Mouse (Mus musculus) heart, adult 8-10 months (tissue): Measurements from ENCODE around the gene Man2b1. TPM values are rescaled to one million over a fixed set of nuclear protein-coding genes. Genes with fewer than 3 reads are reported as not detected.

ENCODE experiments used
- DNase-seq: peaks from one replicate; pipeline ENCODE4 v3.0.0; 2022; ENCODE audit warnings: low spot score
- total RNA-seq, 4 experiments: library from RNA; stranded (reverse); gene quantifications; 2 replicates each; pipeline ENCODE4 v1.2.4; 2022

Man2b1 gene
- 10 to 100 TPM; 21.9 to 36.3 (median 26.3) TPM for total RNA-seq

GRCm38 (mm10) chr8:85083108-85083813 lies at the start of gene Man2b1:
Man2b1 (plus strand) TSS chr8:85083270.
- DNase-seq: peak; percentile 90

GRCm38 (mm10) chr8:85033867-85034266 lies 49.2 kb upstream of the Man2b1 start:
- DNase-seq: no peak

- no peak for DNase-seq
Measured at GRCm38 (mm10) chr8:85034764-85035163, 48.3 kb upstream of the Man2b1 start.

GRCm38 (mm10) chr8:85035165-85035727 lies 47.8 kb upstream of the Man2b1 start:
- no peak for DNase-seq

- DNase-seq: no peak
Measured at GRCm38 (mm10) chr8:85035728-85036310, 47.3 kb upstream of the Man2b1 start.

- DNase-seq: no peak
Measured at GRCm38 (mm10) chr8:85036381-85036717, 46.7 kb upstream of the Man2b1 start.

- DNase-seq: peak; percentile 93
Measured at GRCm38 (mm10) chr8:85036718-85037365, 46.2 kb upstream of the Man2b1 start, which contains the start of gene Tnpo2. Tnpo2 (plus strand) TSS chr8:85036915.

GRCm38 (mm10) chr8:85037366-85037680 lies 45.7 kb upstream of the Man2b1 start:
- no peak for DNase-seq

GRCm38 (mm10) chr8:85037681-85038531 lies 45.2 kb upstream of the Man2b1 start:
- no peak for DNase-seq

- DNase-seq: no peak
Measured at GRCm38 (mm10) chr8:85043619-85044018, 39.5 kb upstream of the Man2b1 start.

- DNase-seq: no peak
Measured at GRCm38 (mm10) chr8:85057367-85057766, 25.7 kb upstream of the Man2b1 start.

GRCm38 (mm10) chr8:85059879-85060616 lies 23.0 kb upstream of the Man2b1 start, which contains the start of gene Fbxw9:
Fbxw9 (plus strand) TSS chr8:85060055.
- peak; percentile 91 for DNase-seq

GRCm38 (mm10) chr8:85062603-85063002 lies 20.5 kb upstream of the Man2b1 start:
- DNase-seq: no peak

GRCm38 (mm10) chr8:85065213-85065612 lies 17.9 kb upstream of the Man2b1 start:
- DNase-seq: no peak

- DNase-seq: no peak
Measured at GRCm38 (mm10) chr8:85067155-85067554, 15.9 kb upstream of the Man2b1 start.

- no peak for DNase-seq
Measured at GRCm38 (mm10) chr8:85067982-85068381, 15.1 kb upstream of the Man2b1 start, which contains the start of gene Gm5741. Gm5741 (minus strand) TSS chr8:85067982.

GRCm38 (mm10) chr8:85071041-85071440 lies 12.0 kb upstream of the Man2b1 start:
- no peak for DNase-seq

GRCm38 (mm10) chr8:85071514-85072281 lies 11.4 kb upstream of the Man2b1 start, which contains the start of gene Dhps:
Dhps (plus strand) TSS chr8:85071757.
- peak; percentile 92 for DNase-seq

GRCm38 (mm10) chr8:85072364-85072929 lies 10.6 kb upstream of the Man2b1 start:
- DNase-seq: no peak
